Mouse (Mus musculus) thymus, adult 2 months (tissue): ENCODE measurements around the gene Ubash3a.

Experiments used
- CTCF ChIP-seq: fragments of 200-500 bp; IDR thresholded peaks from 2 replicates; pipeline ENCODE4 v1.5.1; 2012; ENCODE audit warnings: mild to moderate bottlenecking, control low read depth, low read length, moderate library complexity, borderline replicate concordance; ENCODE audit not compliant: control insufficient read depth, poor library complexity, insufficient read depth; ENCODE audit errors: extremely low read depth
- POLR2A ChIP-seq: fragments of 200-500 bp; IDR thresholded peaks from 2 replicates; pipeline ENCODE4 v1.6.1; 2012; ENCODE audit warnings: mild to moderate bottlenecking, low read length, control low read depth, moderate library complexity; ENCODE audit not compliant: control insufficient read depth, poor library complexity, insufficient read depth; ENCODE audit errors: extremely low read depth

- TF ChIP-seq POLR2A (no peak), CTCF (no peak)
These were observed 52.2 kb downstream of the Ubash3a start for GRCm38 (mm10) chr17:31259825-31260224.
